Mouse (Mus musculus) embryonic stem cell, embryonic (primary cell): ENCODE data around the gene Htr1d.

ENCODE experiments used
- CTCF ChIA-PET, 4 experiments: fragments of 300-600 bp in 2 of 4; fragments of 350-600 bp in 2 of 4; sonication (Branson Sonifier 250); formaldehyde crosslinking; loops; one replicate each; lab custom pipeline; 2022; ENCODE audit warnings: inconsistent platforms in 2 of 4; lab: Charles Lee
- POLR2A ChIA-PET, 4 experiments: fragments of 300-600 bp in 2 of 4; fragments of 350-600 bp in 2 of 4; sonication (Branson Sonifier 250); formaldehyde crosslinking; loops; one replicate each; lab custom pipeline; 2022; ENCODE audit warnings: antibody characterized with exemption in 4 of 4, inconsistent platforms in 1 of 4; lab: Charles Lee

Htr1d gene

GRCm38 (mm10) chr4:136462086-136462838, 38.9 kb downstream of the Htr1d start, which contains the start of gene 6030445D17Rik:
Gene 6030445D17Rik (plus strand): TSS chr4:136462250.
- CTCF ChIA-PET, result interaction anchor here (0.5 to 1.9 kb wide), 16 partner anchors 10 to 913 kb away, joined by 3 to 16 read pairs (median 4); partner anchors contain the start of gene Asap3 (in 1 of the 4)
- POLR2A ChIA-PET, result interaction anchor here (0.6 to 9.7 kb wide), 81 partner anchors 9 to 1450 kb away, joined by 3 to 128 read pairs (median 4); partner anchors contain the start of genes Kdm1a (in 2 of the 4), Asap3 (in 1 of the 4) and Luzp1 (in 1 of the 4)

DNA sequence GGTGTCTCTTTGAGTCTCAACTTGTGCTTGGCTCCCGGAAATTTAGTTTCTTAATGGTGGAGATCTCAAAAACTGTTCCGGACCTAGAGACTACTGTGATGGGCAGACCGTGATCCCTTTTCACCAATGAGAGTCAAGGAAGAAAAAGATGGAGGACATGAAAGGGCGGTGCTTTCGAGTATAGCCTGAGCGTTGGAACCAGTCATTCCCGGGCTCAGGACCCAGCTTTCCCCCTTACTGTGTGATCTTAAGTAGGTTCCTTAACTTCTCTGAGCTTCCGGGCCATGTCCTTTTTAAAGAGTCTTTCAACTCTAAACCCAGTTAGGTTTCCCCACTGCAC, 39.5 kb downstream of the Htr1d start:
- CTCF ChIA-PET, result interaction anchor here (0.5 to 1.3 kb wide), 10 partner anchors 10 to 912 kb away, joined by 3 to 16 read pairs (median 4); partner anchors contain the start of gene Asap3 (in 1 of the 4)
- POLR2A ChIA-PET, result interaction anchor here (0.6 to 9.7 kb wide), 65 partner anchors 8 to 1449 kb away, joined by 3 to 128 read pairs (median 4); partner anchors contain the start of genes Kdm1a (in 2 of the 4), Asap3 (in 1 of the 4) and Luzp1 (in 1 of the 4)

GRCm38 (mm10) chr4:136463436-136463835, 40.1 kb downstream of the Htr1d start:
- ChIA-PET POLR2A (interaction anchor here in 3 of 4 experiments (0.6 to 9.7 kb wide), 18 partner anchors 8 to 162 kb away, joined by 3 to 128 read pairs (median 5); partner anchors contain the start of gene Luzp1 (in 1 of the 3)), CTCF (interaction anchor here in 2 of 4 experiments (0.7 to 0.9 kb wide), 2 partner anchors 8 to 12 kb away, joined by 3 read pairs; no protein-coding TSS in a partner anchor)

GRCm38 (mm10) chr4:136466226-136466625, 42.9 kb downstream of the Htr1d start:
- ChIA-PET CTCF (no interaction called here), POLR2A (interaction anchor here in 2 of 4 experiments (0.5 to 9.7 kb wide), 6 partner anchors 8 to 603 kb away, joined by 3 to 128 read pairs (median 3); partner anchors contain the start of gene Luzp1 (in 1 of the 2))

GRCm38 (mm10) chr4:136468553-136469327, 45.4 kb downstream of the Htr1d start:
- ChIA-PET POLR2A (interaction anchor here in 3 of 4 experiments (0.5 to 11.2 kb wide), 55 partner anchors 7 to 650 kb away, joined by 3 to 128 read pairs (median 4); partner anchors contain the start of genes 6030445D17Rik (in 1 of the 3), Htr1d (in 1 of the 3), Lactbl1 (in 1 of the 3) and Tcea3 (in 1 of the 3)), CTCF (interaction anchor here in 2 of 4 experiments (0.6 to 1.8 kb wide), 10 partner anchors 7 to 1562 kb away, joined by 3 to 12 read pairs (median 4); no protein-coding TSS in a partner anchor)

GRCm38 (mm10) chr4:136469371-136469903, 46.1 kb downstream of the Htr1d start, which contains the start of gene Luzp1:
Gene Luzp1 (plus strand): TSS chr4:136469761.
- CTCF ChIA-PET, result interaction anchor here in 2 of 4 experiments (0.6 to 1.8 kb wide), 9 partner anchors 8 to 252 kb away, joined by 3 to 12 read pairs (median 4); no protein-coding TSS in a partner anchor

DNA sequence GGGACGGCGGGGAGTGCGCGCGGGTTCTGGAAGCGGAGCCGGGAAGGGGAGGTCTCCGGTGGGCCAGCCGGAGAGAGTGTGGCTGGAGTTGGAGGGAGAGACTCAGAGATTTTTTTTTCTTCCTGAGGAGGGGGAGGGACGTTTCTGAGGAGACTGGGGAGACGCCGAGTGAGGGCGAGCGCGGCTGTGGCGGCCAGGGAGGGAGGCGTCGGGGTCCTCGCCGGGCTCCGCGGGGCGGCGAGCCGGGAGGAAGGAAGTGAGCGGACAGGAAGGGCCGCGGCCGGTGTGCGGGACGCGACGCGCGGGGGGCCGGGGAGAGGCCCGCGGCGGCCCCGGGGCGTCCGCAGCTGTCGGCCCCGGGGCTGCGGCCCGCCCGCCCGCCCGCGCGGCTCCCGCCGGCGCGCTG, 46.6 kb downstream of the Htr1d start:
- POLR2A ChIA-PET, result interaction anchor here in 3 of 4 experiments (1.0 to 11.2 kb wide), 18 partner anchors 8 to 223 kb away, joined by 3 to 128 read pairs (median 5); partner anchors contain the start of genes 6030445D17Rik (in 3 of the 3) and Tcea3 (in 1 of the 3)

More at GRCm38 (mm10) chr4:136469371-136469903, 46.1 kb downstream of the Htr1d start, which contains the start of gene Luzp1:
- POLR2A ChIA-PET, result interaction anchor here in 3 of 4 experiments (0.6 to 11.2 kb wide), 47 partner anchors 8 to 252 kb away, joined by 3 to 128 read pairs (median 4); partner anchors contain the start of genes 6030445D17Rik (in 1 of the 3), Htr1d (in 1 of the 3), Lactbl1 (in 1 of the 3) and Tcea3 (in 1 of the 3)

DNA sequence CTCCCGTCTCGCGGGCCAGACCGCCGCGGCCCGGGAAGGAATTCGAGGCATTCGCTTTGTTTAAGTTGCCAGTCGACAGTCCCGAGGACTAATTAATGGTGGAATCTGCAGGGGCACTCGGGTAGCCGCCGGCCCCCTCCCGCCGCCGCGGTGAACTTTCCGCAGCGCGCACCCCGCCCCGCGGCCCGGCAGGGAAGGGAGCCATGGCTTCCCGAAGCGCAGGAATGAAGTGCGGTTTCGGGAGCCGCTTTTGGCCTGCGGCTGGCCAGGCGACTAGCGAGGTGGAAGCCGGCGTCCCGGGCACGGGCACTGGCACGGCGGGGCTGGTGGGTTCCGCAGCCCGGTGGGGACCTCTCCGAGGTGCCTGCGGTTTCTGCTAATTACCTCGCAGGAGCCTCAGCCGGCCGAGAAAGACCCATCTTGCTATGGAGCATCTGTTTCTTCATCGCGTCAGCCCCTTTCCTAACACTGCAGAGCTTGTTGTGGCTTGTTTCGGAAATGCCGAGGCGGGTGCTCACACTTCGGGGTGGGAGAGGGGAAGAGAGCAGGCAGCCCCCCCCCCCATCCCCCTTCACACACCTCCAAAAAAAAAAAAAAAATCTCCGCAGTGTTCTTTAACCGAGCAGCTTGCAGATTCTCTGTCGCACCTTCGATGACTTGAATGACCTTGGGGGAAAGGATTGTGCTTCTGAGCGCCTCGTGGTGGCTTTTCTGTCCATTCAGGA, 47.2 kb downstream of the Htr1d start:
- ChIA-PET CTCF (no interaction called here), POLR2A (interaction anchor here (0.6 to 11.2 kb wide), 16 partner anchors 9 to 253 kb away, joined by 3 to 128 read pairs (median 4); partner anchors contain the start of gene 6030445D17Rik (in 3 of the 4))

More for the DNA sequence above, 46.6 kb downstream of the Htr1d start:
- CTCF ChIA-PET, result interaction anchor here in 1 of 4 experiments (0.9 to 1.6 kb wide), 2 partner anchors 9 to 15 kb away, joined by 3 to 5 read pairs; no protein-coding TSS in a partner anchor

DNA sequence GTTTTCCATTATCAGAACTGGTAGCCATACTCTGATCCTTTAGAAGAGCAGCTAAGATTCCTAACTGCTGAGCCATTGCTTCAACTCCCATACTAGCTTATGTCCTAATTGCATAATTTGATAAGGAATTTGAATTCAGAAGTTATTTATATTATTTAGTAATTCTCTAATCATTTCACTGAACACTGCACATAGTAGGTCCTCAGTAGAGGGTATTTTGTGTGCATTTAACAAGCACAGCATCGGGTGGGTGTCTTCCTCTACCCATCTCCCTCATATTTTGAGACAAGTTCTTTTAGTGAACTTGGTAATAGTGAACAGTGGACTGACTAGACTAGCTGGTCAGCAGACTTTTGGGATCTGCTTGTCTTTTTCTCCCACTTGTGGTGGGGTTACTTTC, 53.4 kb downstream of the Htr1d start:
- ChIA-PET CTCF (interaction anchor here in 2 of 4 experiments (0.5 to 1.6 kb wide), 3 partner anchors 8 to 45 kb away, joined by 3 to 6 read pairs (median 4); no protein-coding TSS in a partner anchor), POLR2A (interaction anchor here in 2 of 4 experiments (0.5 to 11.2 kb wide), 7 partner anchors 9 to 95 kb away, joined by 3 to 128 read pairs (median 3); partner anchors contain the start of gene 6030445D17Rik (in 2 of the 2))

DNA sequence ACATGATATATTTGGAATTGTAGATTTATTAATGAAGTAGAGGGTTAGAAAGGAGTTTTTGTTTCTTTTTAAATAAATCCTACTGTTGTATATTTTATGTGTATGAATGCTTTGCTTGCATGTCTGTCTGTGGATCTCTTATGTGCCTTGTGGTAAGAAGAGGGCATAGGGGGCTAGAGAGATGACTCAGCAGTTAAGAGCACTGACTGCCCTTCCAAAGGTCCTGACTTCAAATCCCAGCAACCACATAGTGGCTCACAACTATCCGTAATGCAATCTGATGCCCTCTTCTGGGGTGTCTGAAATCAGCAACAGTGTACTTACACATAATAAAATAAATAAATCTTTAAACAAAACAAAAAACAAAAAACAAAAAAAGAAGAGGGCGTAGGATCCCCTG, 63.2 kb downstream of the Htr1d start:
- CTCF ChIA-PET, result no interaction called here

More for the DNA sequence above, 63.2 kb downstream of the Htr1d start:
- POLR2A ChIA-PET, result no interaction called here
